Mouse (Mus musculus) G1E (cell line): ENCODE results near the gene Vps13d.

ENCODE experiments used
- CTCF ChIP-seq: IDR thresholded peaks from 2 replicates; pipeline ENCODE4 v1.5.1; 2012; ENCODE audit warnings: low read depth, low read length, inconsistent platforms, mixed read lengths
- GATA1 ChIP-seq: IDR thresholded peaks from 2 replicates; pipeline ENCODE4 v1.6.1; 2012; ENCODE audit warnings: borderline replicate concordance, low read length, inconsistent platforms, mixed read lengths
- GATA2 ChIP-seq: IDR thresholded peaks from 2 replicates; pipeline ENCODE4 v1.6.1; 2012; ENCODE audit warnings: low read depth, low read length, inconsistent platforms, borderline replicate concordance
- POLR2AphosphoS5 ChIP-seq: IDR thresholded peaks from 2 replicates; pipeline ENCODE4 v1.6.1; 2012; ENCODE audit warnings: low read depth, low read length, inconsistent platforms; ENCODE audit not compliant: insufficient replicate concordance
- TAL1 ChIP-seq: conservative IDR thresholded peaks from 2 replicates; pipeline ENCODE4 v1.6.1; 2012; ENCODE audit warnings: low read depth, low read length, inconsistent platforms, mixed read lengths

- no peak for TF ChIP-seq CTCF
- no peak for TF ChIP-seq POLR2AphosphoS5
- TF ChIP-seq TAL1: no peak
- TF ChIP-seq GATA1: no peak
- no peak for TF ChIP-seq GATA2
Observed at GRCm38 (mm10) chr4:145002733-145003132, 192.1 kb downstream of the Vps13d start.
